Mouse (Mus musculus) CH12.LX (cell line): ENCODE measurements around the gene Il16. TPM values are rescaled to one million over a fixed set of nuclear protein-coding genes. Genes with fewer than 3 reads are reported as not detected.

ENCODE experiments used
- DNase-seq: peaks from one replicate; pipeline ENCODE4 v3.0.0-alpha.2; 2013; ENCODE audit errors: extremely low read depth
- H3K27ac ChIP-seq: 2 replicates; pipeline ENCODE4 v1.5.1; 2012; ENCODE audit warnings: low read depth, mild to moderate bottlenecking, control low read depth, moderate library complexity; ENCODE audit not compliant: insufficient read depth
- H3K27me3 ChIP-seq: replicated peaks from 2 replicates; pipeline ENCODE3; 2012; ENCODE audit warnings: inconsistent platforms
- H3K36me3 ChIP-seq, 2 experiments: replicated peaks in 1 of 2; 2 replicates each; pipeline versions ENCODE3 to v1.6.1; 2012; ENCODE audit warnings: inconsistent platforms in 1 of 2, low read length in 1 of 2, mild to moderate bottlenecking in 1 of 2, mixed read lengths in 1 of 2, moderate library complexity in 1 of 2; ENCODE audit not compliant: control insufficient read depth in 1 of 2, insufficient read depth in 1 of 2
- H3K4me1 ChIP-seq, 2 experiments: 2 replicates each; pipeline ENCODE4 v1.6.1; 2012; ENCODE audit warnings: inconsistent platforms in 1 of 2, moderate library complexity in 1 of 2; ENCODE audit not compliant: insufficient read depth in 2 of 2, control insufficient read depth in 1 of 2
- H3K4me2 ChIP-seq: 2 replicates; pipeline ENCODE4 v1.6.1; 2012; ENCODE audit warnings: low read depth, mild to moderate bottlenecking, control low read depth; ENCODE audit not compliant: poor library complexity, insufficient read depth, severe bottlenecking
- H3K4me3 ChIP-seq, 3 experiments: fragments of 150-350 bp in 1 of 3; sonication (generic) in 1 of 3; replicated peaks in 1 of 3; 2 replicates each; pipeline versions ENCODE3 to v1.5.1; 2011 to 2012; ENCODE audit warnings: low read depth in 2 of 3, low read length in 2 of 3, mild to moderate bottlenecking in 2 of 3, moderate library complexity in 2 of 3, control low read depth in 1 of 3, improper control_type of control experiment in 1 of 3, inconsistent platforms in 1 of 3, mixed read lengths in 1 of 3; ENCODE audit not compliant: poor library complexity in 1 of 3
- H3K79me2 ChIP-seq: replicated peaks from 2 replicates; pipeline ENCODE4 v1.6.1; 2012; ENCODE audit warnings: mild to moderate bottlenecking, moderate library complexity; ENCODE audit not compliant: control insufficient read depth, poor library complexity, insufficient read depth, severe bottlenecking; ENCODE audit errors: extremely low read depth
- H3K9ac ChIP-seq: 2 replicates; pipeline ENCODE4 v1.6.1; 2012; ENCODE audit warnings: low read depth, mild to moderate bottlenecking, control low read depth, moderate library complexity; ENCODE audit not compliant: insufficient read depth
- H3K9me3 ChIP-seq: replicated peaks from 2 replicates; pipeline ENCODE3; 2012; ENCODE audit warnings: low read length, inconsistent platforms, mixed read lengths
- CHD1 ChIP-seq: IDR thresholded peaks from 2 replicates; pipeline ENCODE4 v1.6.1; 2012; ENCODE audit warnings: low read depth, low read length, improper control_type of control experiment, inconsistent platforms
- CHD2 ChIP-seq: IDR thresholded peaks from 2 replicates; pipeline ENCODE4 v1.6.1; 2011; ENCODE audit warnings: low read length, improper control_type of control experiment
- CTCF ChIP-seq, 2 experiments: IDR thresholded peaks in 1 of 2; conservative IDR thresholded peaks in 1 of 2; 2 replicates each; pipeline ENCODE4 v1.5.1; 2011 to 2012; ENCODE audit warnings: low read depth in 2 of 2, low read length in 2 of 2, improper control_type of control experiment in 1 of 2, inconsistent platforms in 1 of 2, mild to moderate bottlenecking in 1 of 2, moderate library complexity in 1 of 2
- E2F4 ChIP-seq: IDR thresholded peaks from 2 replicates; pipeline ENCODE4 v1.6.1; 2011; ENCODE audit warnings: low read depth, low read length, improper control_type of control experiment; ENCODE audit not compliant: insufficient replicate concordance
- ETS1 ChIP-seq: conservative IDR thresholded peaks from 2 replicates; pipeline ENCODE4 v1.6.1; 2012; ENCODE audit warnings: low read depth, mild to moderate bottlenecking, inconsistent platforms, low read length, improper control_type of control experiment, moderate library complexity
- JUN ChIP-seq: IDR thresholded peaks from 2 replicates; pipeline ENCODE4 v1.6.1; 2011; ENCODE audit warnings: low read depth, mild to moderate bottlenecking, low read length, improper control_type of control experiment, moderate library complexity; ENCODE audit not compliant: insufficient read depth
- KAT2A ChIP-seq: IDR thresholded peaks from 2 replicates; pipeline ENCODE4 v1.6.1; 2012; ENCODE audit warnings: low read length, improper control_type of control experiment, inconsistent platforms; ENCODE audit not compliant: insufficient replicate concordance
- MAFK ChIP-seq: IDR thresholded peaks from 2 replicates; pipeline ENCODE4 v1.6.1; 2011; ENCODE audit warnings: low read length, improper control_type of control experiment; ENCODE audit not compliant: insufficient replicate concordance
- MYC ChIP-seq: IDR thresholded peaks from 2 replicates; pipeline ENCODE4 v1.6.1; 2011; ENCODE audit warnings: low read depth, mild to moderate bottlenecking, improper control_type of control experiment, low read length
- NELFE ChIP-seq: IDR thresholded peaks from 2 replicates; pipeline ENCODE4 v1.6.1; 2011; ENCODE audit warnings: low read depth, low read length, improper control_type of control experiment
- PAX5 ChIP-seq: IDR thresholded peaks from 2 replicates; pipeline ENCODE4 v1.6.1; 2012; ENCODE audit warnings: low read length, inconsistent platforms, mixed read lengths
- POLR2A ChIP-seq: IDR thresholded peaks from 2 replicates; pipeline ENCODE4 v1.6.1; 2011; ENCODE audit warnings: low read depth, mild to moderate bottlenecking, improper control_type of control experiment, low read length
- RAD21 ChIP-seq: IDR thresholded peaks from 2 replicates; pipeline ENCODE4 v1.6.1; 2011; ENCODE audit warnings: low read depth, mild to moderate bottlenecking, low read length, improper control_type of control experiment, moderate library complexity
- RCOR1 ChIP-seq: conservative IDR thresholded peaks from 2 replicates; pipeline ENCODE4 v1.6.1; 2012; ENCODE audit warnings: low read depth, mild to moderate bottlenecking, inconsistent platforms, low read length, improper control_type of control experiment
- USF1 ChIP-seq: IDR thresholded peaks from 2 replicates; pipeline ENCODE4 v1.6.1; 2014; ENCODE audit warnings: low read depth, mild to moderate bottlenecking, inconsistent platforms, low read length, improper control_type of control experiment
- ZC3H11A ChIP-seq: IDR thresholded peaks from 2 replicates; pipeline ENCODE4 v1.6.1; 2012; ENCODE audit warnings: low read depth, mild to moderate bottlenecking, inconsistent platforms, low read length, improper control_type of control experiment
- dilution Hi-C: fragments of 300-500 bp; cut with MboI; formaldehyde crosslinking; loops from 2 replicates; pipeline ENCODE4 v1.14.3; 2020; ENCODE audit warnings: low sequenced_read_pairs; ENCODE audit not compliant: extremely low pct_unique_long_range_greater_than_20kb, extremely low pct_ligation_motif_present
- in situ Hi-C: fragments of 300-500 bp; cut with MboI; formaldehyde crosslinking; loops from 3 replicates; pipeline ENCODE4 v1.14.3; 2019; ENCODE audit warnings: low sequenced_read_pairs, low pct_ligation_motif_present, low pct_unique_long_range_greater_than_20kb, mixed read lengths
- polyA plus RNA-seq: library from polyadenylated mRNA; unstranded; fragments of >175 nt; gene quantifications from 2 replicates; pipeline ENCODE4 v1.2.1, GENCODE M21; 2012; ENCODE audit warnings: low read depth; ENCODE audit not compliant: insufficient read length
- total RNA-seq, 2 experiments: library from RNA; depleted of rRNA; stranded (reverse); fragments of 300-350 nt in 1 of 2; fragments of >200 nt in 1 of 2; gene quantifications; 2 replicates each; pipeline ENCODE4 v1.2.3; 2012 to 2014

Gene Il16
- total and polyA plus RNA-seq, 3 experiments, result 39.8 to 62.1 (median 55.5) TPM

- Histone ChIP-seq H3K27me3 (no peaks in the 10 kb centered on the region), H3K79me2 (no peaks in the 10 kb centered on the region), H3K36me3 (no peaks in the 10 kb centered on the region), H3K27ac (no peak overlapping the region), H3K4me2 (no peak overlapping the region), H3K9me3 (no peaks in the 10 kb centered on the region), H3K4me3 (no peak overlapping the region), H3K9ac (no peak overlapping the region), H3K4me1 (no peaks in the 10 kb centered on the region; a peak in 1 of 4 replicates)
- in situ Hi-C loops (no loop called here), dilution Hi-C loops (no loop called here)
- TF ChIP-seq CHD1 (no peak), CTCF (conservative IDR thresholded peaks at IDR 0.05 in 1 of 2, IDR thresholded peaks at IDR 0.05 in 1 of 2; ENCODE audit: low read depth in 2 of 2, low read length in 2 of 2) (no peak), E2F4 (no peak), PAX5 (no peak), USF1 (no peak)
- DNase-seq, result no peak
Measured at GRCm38 (mm10) chr7:83726936-83727632, 18.4 kb downstream of the Il16 start.

DNA sequence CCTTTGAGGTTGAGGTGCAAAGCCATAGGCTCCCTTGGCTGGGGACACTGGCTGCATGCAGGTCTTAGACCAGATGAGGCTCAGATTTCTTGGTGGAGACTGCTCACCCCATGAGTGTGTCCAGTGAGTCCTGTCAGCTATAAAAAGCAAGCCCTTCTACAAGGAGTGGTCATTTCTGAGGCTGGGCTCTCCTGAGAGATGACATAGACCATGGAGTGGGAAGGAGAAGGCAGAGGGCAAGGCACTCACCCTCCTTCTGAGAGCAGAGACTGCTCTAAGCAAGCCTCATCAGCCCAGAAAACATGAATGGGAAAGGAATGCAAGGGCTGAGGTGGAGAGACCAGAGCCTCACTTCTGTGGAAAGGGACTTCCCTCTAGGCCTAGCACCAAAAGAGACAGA is 19.7 kb downstream of the Il16 start:
- TF ChIP-seq KAT2A, result no peak
- TF ChIP-seq POLR2A, result no peak
- no peak for TF ChIP-seq ETS1
- no peak for TF ChIP-seq RCOR1
- TF ChIP-seq MYC, result no peak
- TF ChIP-seq NELFE, result no peak
- TF ChIP-seq, all 38 proteins: peak for 0
- Histone ChIP-seq H3K79me2 (no peaks in the 10 kb centered on the region), H3K4me3 (no peak overlapping the region), H3K27me3 (no peaks in the 10 kb centered on the region), H3K4me2 (no peak overlapping the region), H3K27ac (no peak overlapping the region), H3K9me3 (no peaks in the 10 kb centered on the region), H3K4me1 (no peaks in the 10 kb centered on the region; a peak in 1 of 4 replicates), H3K36me3 (no peaks in the 10 kb centered on the region), H3K9ac (no peak overlapping the region)
- dilution Hi-C loops (no loop called here), in situ Hi-C loops (no loop called here)
- no peak for DNase-seq

- Histone ChIP-seq H3K36me3 (no peaks in the 10 kb centered on the region), H3K9ac (no peak overlapping the region), H3K27me3 (no peaks in the 10 kb centered on the region), H3K79me2 (no peaks in the 10 kb centered on the region), H3K27ac (no peak overlapping the region), H3K4me1 (peaks cover 2 to 9% of the 10 kb centered on the region in 2 experiments), H3K9me3 (no peaks in the 10 kb centered on the region), H3K4me3 (no peak overlapping the region), H3K4me2 (no peak overlapping the region)
- TF ChIP-seq RAD21, result no peak
- TF ChIP-seq CTCF (conservative IDR thresholded peaks at IDR 0.05 in 1 of 2, IDR thresholded peaks at IDR 0.05 in 1 of 2; ENCODE audit: low read depth in 2 of 2, low read length in 2 of 2), result no peak
- no peak for TF ChIP-seq MAFK
- no peak for TF ChIP-seq CHD2
- no peak for TF ChIP-seq CHD1
- TF ChIP-seq JUN, result no peak
- TF ChIP-seq E2F4, result no peak
- TF ChIP-seq ZC3H11A, result no peak
- in situ Hi-C loops (no loop called here), dilution Hi-C loops (no loop called here)
- no peak for DNase-seq
Measured at GRCm38 (mm10) chr7:83724541-83724940, 21.0 kb downstream of the Il16 start.
